Mouse (Mus musculus) G1E (cell line): ENCODE results near the gene Cltb.

Experiments
- CTCF ChIP-seq: IDR thresholded peaks from 2 replicates; pipeline ENCODE4 v1.5.1; 2012; ENCODE audit warnings: low read depth, low read length, inconsistent platforms, mixed read lengths
- GATA1 ChIP-seq: IDR thresholded peaks from 2 replicates; pipeline ENCODE4 v1.6.1; 2012; ENCODE audit warnings: borderline replicate concordance, low read length, inconsistent platforms, mixed read lengths
- GATA2 ChIP-seq: IDR thresholded peaks from 2 replicates; pipeline ENCODE4 v1.6.1; 2012; ENCODE audit warnings: low read depth, low read length, inconsistent platforms, borderline replicate concordance
- POLR2AphosphoS5 ChIP-seq: IDR thresholded peaks from 2 replicates; pipeline ENCODE4 v1.6.1; 2012; ENCODE audit warnings: low read depth, low read length, inconsistent platforms; ENCODE audit not compliant: insufficient replicate concordance

- TF ChIP-seq CTCF = no peak
- no peak for TF ChIP-seq GATA2
- TF ChIP-seq GATA1 = no peak
- TF ChIP-seq POLR2AphosphoS5 = no peak
These were observed 21.7 kb upstream of the Cltb start for GRCm38 (mm10) chr13:54632731-54633277.
